Mouse (Mus musculus) right cerebral cortex, adult 18-20 months (tissue): Measurements from ENCODE around the gene Gm6370.
"Not testable (repeated sequence)": the region's sequence is repeated elsewhere in the genome, so short reads cannot be mapped to it uniquely, and the experiment has no call there.

Source experiments
- DNase-seq: peaks from one replicate; pipeline ENCODE4 v3.0.0; 2022; ENCODE audit warnings: mixed read lengths

Gm6370 gene

DNA sequence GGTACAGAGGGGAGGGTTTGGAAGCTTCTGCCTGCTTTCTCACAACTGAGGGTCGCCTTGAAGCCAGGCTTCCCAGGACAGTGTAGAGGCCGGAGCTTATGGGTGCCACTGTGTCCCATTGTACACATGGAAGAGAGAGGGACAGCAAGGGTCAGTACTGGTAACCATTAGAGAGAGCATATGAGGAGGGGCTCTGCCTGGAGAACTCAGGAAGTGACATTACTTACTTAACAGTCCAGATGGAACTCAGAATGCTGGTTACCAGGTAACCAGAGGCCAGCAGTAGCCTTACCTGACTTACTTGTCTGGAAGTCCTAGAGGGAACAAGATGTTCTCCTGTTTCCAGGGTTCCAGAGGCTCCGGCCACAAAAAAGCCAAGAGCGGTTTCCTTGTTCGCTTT, at the start of gene Gm6370:
Gene Gm6370, plus strand, starts transcription at position 301 of the 400 bp plus-strand sequence.
- DNase-seq: not testable (repeated sequence)

DNA sequence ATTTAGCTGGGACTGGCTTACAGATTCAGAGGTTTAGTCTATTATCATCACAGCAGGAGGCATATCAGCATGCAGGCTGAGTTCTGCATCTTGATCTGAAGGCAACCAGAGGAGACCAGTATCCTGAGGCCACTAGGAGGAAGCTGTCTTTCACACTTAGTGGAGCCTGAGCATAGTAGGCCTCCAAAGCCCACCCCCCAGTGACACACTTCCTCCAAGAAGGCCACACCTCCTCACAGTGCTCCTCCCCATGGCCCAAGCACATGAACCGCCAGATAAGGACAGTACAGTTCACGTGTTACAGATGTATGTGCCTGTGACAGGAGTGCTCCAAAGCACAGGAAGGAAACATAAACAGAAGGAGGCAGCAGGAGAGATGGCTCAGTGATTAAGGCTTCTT, 48.4 kb upstream of the Gm6370 start:
- no peak for DNase-seq

DNA sequence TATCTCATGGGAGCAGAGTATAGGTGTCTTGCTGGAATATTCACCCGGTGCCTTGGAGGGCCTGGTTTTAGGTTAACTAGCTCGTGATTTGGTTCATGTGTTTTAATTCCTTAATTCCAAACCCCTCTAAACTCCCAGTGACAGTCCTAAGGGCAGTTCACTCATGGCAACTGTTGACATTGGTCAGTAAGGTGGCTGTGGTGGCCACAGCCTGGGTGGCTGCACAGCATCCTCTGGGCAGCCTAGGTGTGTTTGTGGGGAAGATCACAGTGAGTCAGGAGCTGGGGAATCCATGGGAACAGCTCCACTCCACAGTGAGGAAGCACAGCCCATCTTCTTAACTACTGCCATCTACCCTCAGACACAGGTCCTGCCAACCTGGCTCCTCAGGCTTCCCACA, 44.5 kb upstream of the Gm6370 start:
- DNase-seq: no peak

DNA sequence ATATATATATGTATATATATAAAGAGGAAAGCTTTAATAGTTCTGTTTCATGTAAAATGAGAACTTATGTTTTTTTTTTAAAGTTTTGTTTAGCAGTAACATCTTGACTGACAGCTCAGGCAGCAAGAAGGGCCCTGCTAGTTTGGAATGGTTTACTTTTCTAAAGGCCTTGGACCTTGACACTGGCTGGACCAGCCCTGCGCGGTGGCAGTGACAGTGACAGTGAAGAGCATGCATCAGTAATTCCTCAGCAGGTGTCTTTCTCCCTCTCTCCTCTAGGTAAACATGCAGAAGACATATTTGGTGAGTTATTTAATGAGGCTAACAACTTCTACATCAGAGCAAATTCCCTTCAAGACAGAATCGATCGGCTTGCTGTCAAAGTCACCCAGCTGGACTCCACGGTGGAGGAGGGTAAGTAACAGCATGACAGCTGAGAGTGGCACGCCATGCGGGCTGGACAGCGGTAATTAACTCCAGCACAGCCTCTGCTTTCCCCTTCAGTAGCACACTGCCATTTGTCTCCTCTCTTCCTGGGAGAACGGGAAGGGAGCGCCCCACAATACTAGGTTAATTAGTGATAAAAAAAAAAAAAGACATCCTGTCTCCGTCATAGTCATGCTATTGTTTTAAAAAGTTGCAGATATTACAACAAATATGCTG, 39.4 kb upstream of the Gm6370 start:
- DNase-seq: no peak

DNA sequence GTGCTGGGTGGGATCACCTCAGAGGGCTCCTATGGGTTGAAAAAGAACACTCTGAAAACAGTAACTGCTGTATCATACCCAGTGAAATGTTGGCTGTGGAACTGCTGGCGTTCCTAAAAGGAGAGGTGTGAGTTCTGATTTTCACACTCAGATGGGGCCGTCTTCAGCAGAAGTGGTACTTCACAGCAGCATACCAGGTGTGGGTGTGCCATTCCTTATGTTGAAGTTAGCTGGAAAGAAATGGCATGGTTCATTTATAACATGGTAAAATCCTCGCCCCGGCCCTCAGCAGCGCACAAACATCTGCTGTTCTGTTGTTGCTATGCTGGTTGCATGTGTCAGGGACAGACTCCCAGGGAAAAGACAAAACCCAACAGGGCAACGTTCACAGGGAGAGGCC, 37.6 kb upstream of the Gm6370 start:
- peak; percentile 46 for DNase-seq

DNA sequence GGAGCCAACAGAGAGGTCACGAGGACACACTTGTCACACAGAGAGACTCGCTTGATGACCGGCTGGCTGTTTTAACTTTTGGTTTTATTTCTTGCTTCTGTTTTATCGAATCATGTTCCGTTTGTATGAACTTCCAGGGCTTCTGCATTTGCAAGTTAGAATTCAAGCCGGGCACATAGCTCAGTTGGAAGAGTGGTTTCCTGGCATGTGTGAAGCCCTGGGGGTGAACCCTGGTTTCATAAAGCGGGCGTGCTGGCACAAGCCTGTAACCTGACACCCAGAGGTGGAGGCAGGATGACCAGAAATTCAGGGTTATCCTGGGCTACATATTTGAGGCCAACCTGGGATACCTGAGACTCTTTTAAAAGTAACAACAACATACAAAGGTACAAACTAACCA, 29.6 kb upstream of the Gm6370 start:
- DNase-seq: no peak

DNA sequence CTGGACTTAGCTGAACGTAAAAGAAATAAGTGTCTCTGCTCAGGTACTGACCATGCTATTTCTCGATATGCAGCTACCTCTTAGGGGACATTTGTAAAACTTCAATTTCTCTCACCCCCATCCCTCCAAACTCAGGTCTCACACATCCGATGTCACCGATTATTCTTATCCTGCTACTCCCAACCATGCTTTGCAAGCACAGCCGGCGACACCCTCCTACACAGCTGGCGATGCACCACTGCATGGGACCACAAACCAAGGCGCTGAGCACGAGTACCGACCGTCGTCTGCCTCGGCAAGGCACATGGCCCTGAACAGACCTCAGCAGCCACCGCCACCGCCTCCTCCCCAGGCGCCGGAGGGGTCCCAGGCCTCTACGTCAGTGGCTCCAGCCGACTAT, 24.5 kb upstream of the Gm6370 start:
- peak; percentile 52 for DNase-seq

DNA sequence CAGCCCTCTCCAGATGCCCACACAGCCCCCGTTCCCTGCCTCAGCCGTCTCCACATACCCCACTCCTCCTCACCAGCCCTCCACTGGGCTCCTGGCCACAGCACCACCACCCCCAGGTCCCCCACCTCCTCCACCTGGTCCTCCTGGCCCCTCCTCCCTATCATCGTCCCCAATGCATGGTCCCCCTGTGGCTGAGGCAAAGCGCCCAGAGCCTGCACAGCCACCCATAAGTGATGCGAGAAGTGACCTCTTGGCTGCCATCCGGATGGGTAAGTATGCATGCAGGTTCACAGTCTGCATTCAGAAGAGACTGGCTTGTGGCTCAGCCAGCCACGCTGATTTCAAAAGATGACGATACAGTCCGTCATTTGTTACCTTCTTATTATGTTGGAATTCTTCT, 22.9 kb upstream of the Gm6370 start:
- DNase-seq: no peak

DNA sequence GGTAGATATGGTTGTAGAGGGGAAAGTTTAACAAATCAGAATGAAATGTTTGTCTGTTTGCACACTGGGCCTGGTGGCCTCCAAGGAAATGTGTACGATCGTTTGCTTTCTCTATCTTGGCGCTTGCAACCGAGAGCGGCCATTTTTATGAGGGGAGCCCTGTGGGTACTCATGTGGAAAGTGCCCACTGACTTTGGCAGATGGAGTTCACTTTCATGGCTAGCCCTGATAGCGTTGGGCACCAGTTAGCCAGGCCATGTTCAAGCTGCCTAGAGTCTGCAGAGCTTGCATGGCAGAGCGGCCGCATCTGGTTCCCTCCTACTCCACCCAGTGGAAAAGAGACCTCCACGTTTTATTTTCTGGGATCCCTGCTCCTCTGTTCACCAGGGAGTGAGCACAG, 20.3 kb upstream of the Gm6370 start:
- no peak for DNase-seq

DNA sequence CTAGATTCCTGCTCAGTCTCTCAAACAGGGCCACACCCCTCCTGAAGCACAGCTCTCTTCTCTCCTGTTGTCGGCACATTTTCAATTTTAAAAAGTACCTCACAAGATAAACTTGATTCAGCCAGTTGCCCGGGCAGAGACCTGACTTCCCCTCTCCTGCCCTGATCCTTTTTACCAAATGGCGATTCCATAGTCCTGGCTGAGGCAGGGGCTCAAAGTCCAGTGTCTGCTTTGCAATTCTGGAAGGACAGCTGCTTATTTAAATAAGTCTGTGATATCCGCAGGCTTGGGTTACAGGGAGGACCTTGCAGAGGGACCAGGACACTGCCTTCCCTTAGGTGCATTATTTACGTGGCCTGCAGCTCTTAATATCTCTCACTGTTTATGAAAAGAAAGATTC, 19.9 kb upstream of the Gm6370 start:
- DNase-seq: no peak

DNA sequence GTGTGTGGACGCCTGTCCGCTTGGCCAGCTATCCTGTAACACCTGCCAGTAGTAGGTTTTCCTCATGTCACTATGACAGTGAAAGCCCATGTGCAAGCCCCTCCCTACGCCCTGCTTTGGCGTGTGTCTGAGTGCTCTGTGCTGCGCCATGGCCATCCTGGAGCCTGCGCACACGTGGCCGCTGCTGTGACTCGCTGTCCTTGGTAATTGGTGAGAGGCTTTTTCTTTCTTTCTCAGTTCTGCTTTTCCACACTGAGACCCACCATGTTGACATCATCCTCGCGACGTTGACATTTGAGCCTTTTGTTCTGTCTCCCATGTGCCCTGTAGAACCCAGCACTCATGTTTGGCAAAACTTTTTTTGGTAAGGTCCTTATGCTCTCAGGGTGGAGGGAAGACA, 19.3 kb upstream of the Gm6370 start:
- DNase-seq: no peak

DNA sequence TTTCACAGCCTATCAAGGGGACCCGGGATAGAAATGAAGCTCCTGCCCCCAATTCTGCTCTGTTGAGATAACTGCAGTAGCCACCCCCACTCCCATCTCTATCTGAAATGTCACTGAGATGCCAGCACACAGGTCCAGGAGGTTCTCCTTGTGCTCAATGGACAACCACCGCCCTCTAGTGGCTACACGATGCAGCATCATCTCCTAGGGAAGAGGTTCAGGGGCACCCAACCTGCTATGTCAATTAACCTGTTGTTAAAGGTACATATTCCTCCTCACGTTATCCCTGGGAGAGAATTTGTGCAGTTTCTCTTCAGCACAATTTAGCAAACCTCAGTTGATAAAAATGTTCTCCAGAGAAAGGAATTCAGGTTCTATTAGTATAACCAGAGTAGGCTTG, 11.6 kb upstream of the Gm6370 start:
- DNase-seq: peak; percentile 37

DNA sequence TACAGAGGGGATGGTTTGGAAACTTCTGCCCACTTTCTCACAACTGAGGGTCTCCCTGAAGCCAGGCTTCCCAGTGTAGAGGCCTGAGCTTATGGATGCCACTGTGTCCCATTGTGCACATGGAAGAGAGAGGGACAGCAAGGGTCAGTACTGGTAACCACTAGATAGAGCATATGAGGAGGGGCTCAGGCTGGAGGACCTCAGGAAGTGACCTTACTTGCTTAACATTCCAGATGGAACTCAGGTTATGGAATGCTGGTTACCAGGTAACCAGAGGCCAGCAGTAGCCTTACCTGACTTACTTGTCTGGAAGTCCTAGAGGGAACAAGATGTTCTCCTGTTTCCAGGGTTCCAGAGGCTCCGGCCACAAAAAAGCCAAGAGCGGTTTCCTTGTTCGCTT, 9.5 kb upstream of the Gm6370 start, which contains the start of gene Gm6408:
Gene Gm6408, plus strand, starts transcription at position 301 of the 400 bp plus-strand sequence.
- not testable (repeated sequence) for DNase-seq

DNA sequence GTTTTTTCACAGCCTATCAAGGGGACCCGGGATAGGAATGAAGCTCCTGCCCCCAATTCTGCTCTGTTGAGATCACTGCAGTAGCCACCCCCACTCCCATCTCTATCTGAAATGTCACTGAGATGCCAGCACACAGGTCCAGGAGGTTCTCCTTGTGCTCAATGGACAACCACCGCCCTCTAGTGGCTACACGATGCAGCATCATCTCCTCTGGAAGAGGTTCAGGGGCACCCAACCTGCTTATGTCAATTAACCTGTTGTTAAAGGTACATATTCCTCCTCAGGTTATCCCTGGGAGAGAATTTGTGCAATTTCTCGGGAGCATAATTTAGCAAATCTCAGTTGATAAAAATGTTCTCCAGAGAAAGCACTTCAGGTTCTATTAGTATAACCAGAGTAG, 2.2 kb upstream of the Gm6370 start:
- peak; percentile 27 for DNase-seq

DNA sequence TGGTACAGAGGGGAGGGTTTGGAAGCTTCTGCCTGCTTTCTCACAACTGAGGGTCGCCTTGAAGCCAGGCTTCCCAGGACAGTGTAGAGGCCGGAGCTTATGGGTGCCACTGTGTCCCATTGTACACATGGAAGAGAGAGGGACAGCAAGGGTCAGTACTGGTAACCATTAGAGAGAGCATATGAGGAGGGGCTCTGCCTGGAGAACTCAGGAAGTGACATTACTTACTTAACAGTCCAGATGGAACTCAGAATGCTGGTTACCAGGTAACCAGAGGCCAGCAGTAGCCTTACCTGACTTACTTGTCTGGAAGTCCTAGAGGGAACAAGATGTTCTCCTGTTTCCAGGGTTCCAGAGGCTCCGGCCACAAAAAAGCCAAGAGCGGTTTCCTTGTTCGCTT, 10.9 kb downstream of the Gm6370 start, which contains the start of gene 4930449I24Rik:
Gene 4930449I24Rik, plus strand, starts transcription at position 301 of the 400 bp plus-strand sequence.
- DNase-seq: not testable (repeated sequence)

DNA sequence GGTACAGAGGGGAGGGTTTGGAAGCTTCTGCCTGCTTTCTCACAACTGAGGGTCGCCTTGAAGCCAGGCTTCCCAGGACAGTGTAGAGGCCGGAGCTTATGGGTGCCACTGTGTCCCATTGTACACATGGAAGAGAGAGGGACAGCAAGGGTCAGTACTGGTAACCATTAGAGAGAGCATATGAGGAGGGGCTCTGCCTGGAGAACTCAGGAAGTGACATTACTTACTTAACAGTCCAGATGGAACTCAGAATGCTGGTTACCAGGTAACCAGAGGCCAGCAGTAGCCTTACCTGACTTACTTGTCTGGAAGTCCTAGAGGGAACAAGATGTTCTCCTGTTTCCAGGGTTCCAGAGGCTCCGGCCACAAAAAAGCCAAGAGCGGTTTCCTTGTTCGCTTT, 22.7 kb downstream of the Gm6370 start, which contains the start of gene Gm3402:
Gene Gm3402, plus strand, starts transcription at position 301 of the 400 bp plus-strand sequence.
- not testable (repeated sequence) for DNase-seq

DNA sequence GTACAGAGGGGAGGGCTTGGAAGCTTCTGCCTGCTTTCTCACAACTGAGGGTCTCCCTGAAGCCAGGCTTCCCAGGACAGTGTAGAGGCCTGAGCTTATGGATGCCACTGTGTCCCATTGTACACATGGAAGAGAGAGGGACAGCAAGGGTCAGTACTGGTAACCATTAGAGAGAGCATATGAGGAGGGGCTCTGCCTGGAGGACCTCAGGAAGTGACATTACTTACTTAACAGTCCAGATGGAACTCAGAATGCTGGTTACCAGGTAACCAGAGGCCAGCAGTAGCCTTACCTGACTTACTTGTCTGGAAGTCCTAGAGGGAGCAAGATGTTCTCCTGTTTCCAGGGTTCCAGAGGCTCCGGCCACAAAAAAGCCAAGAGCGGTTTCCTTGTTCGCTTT, 34.3 kb downstream of the Gm6370 start, which contains the start of gene Gm3404:
Gene Gm3404, plus strand, starts transcription at position 301 of the 400 bp plus-strand sequence.
- not testable (repeated sequence) for DNase-seq

DNA sequence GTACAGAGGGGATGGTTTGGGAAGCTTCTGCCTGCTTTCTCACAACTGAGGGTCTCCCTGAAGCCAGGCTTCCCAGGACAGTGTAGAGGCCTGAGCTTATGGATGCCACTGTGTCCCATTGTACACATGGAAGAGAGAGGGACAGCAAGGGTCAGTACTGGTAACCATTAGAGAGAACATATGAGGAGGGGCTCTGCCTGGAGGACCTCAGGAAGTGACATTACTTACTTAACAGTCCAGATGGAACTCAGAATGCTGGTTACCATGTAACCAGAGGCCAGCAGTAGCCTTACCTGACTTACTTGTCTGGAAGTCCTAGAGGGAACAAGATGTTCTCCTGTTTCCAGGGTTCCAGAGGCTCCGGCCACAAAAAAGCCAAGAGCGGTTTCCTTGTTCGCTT, 46.2 kb downstream of the Gm6370 start, which contains the start of gene Gm3409:
Gene Gm3409, plus strand, starts transcription at position 301 of the 400 bp plus-strand sequence.
- not testable (repeated sequence) for DNase-seq
